Mouse (Mus musculus) liver, adult 2 months (tissue): ENCODE results near the gene Gpr55.

ENCODE experiments used
- CTCF ChIP-seq: fragments of 200-500 bp; IDR thresholded peaks from 2 replicates; pipeline ENCODE4 v1.5.1; 2011; ENCODE audit warnings: low read depth, low read length, control low read depth
- POLR2A ChIP-seq: fragments of 200-500 bp; IDR thresholded peaks from 2 replicates; pipeline ENCODE4 v1.6.1; 2011; ENCODE audit warnings: low read length, control low read depth; ENCODE audit not compliant: insufficient read depth; ENCODE audit errors: extremely low read depth

DNA sequence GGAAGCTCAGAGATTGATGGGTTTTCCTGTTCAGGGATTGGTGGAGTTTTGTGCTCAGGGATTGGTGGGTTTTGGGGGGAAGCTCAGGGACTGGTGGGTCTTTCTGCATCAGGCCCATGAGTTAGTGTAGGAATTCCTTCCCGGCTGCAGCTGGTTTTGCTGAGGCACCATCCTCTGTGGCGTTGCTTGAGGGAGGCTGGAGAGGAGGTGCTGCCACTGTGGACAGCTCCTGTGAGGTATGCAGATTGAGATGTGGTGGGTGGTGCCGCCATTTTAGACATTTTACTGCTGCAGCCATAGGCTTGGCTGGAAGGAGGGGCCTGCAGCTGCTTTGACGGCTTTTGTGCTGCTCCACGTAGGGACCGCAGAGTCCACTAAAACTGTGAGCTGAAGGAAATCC is 31.4 kb downstream of the Gpr55 start:
- no peak for TF ChIP-seq POLR2A
- no peak for TF ChIP-seq CTCF
